Mouse (Mus musculus) intestine, embryonic 14.5 days (tissue): Measurements from ENCODE around the gene Nedd9. TPM values are rescaled to one million over a fixed set of nuclear protein-coding genes. Genes with fewer than 3 reads are reported as not detected.

Source experiments
- ATAC-seq: fragments of 200-750 bp; cut with Nextera tagmentation; replicated peaks from 2 replicates; pipeline ENCODE4 v1.8.0; 2017; ENCODE audit warnings: low read depth, moderate number of reproducible peaks, moderate TSS enrichment, moderate library complexity; ENCODE audit not compliant: low FRiP score, low TSS enrichment
- DNase-seq: peaks from one replicate; pipeline ENCODE4 v3.0.0-alpha.2; 2018; ENCODE audit warnings: low spot score
- H3K27ac ChIP-seq: fragments of 300-500 bp; sonication (generic); 2 replicates; pipeline ENCODE4 v1.5.1; 2014; ENCODE audit warnings: low read depth, mild to moderate bottlenecking, control low read depth
- H3K27me3 ChIP-seq: fragments of 300-500 bp; sonication (generic); replicated peaks from 2 replicates; pipeline ENCODE4 v1.6.1; 2014; ENCODE audit warnings: low read length, control low read depth; ENCODE audit not compliant: control insufficient read depth, insufficient read depth
- H3K36me3 ChIP-seq: fragments of 300-500 bp; sonication (generic); 2 replicates; pipeline ENCODE4 v1.6.1; 2014; ENCODE audit warnings: low read length, control low read depth; ENCODE audit not compliant: control insufficient read depth, insufficient read depth
- H3K4me1 ChIP-seq: fragments of 300-500 bp; sonication (generic); replicated peaks from 2 replicates; pipeline ENCODE4 v1.6.1; 2014; ENCODE audit warnings: low read length, control low read depth, mixed read lengths; ENCODE audit not compliant: control insufficient read depth, insufficient read depth
- H3K4me2 ChIP-seq: fragments of 300-500 bp; sonication (generic); 2 replicates; pipeline ENCODE4 v1.6.1; 2014; ENCODE audit warnings: low read length
- H3K4me3 ChIP-seq: fragments of 300-500 bp; sonication (generic); 2 replicates; pipeline ENCODE4 v1.5.1; 2014; ENCODE audit warnings: low read depth, low read length, control low read depth, mixed read lengths
- H3K9ac ChIP-seq: fragments of 300-500 bp; sonication (generic); 2 replicates; pipeline ENCODE4 v1.6.1; 2014; ENCODE audit warnings: mild to moderate bottlenecking, low read length
- H3K9me3 ChIP-seq: fragments of 300-500 bp; sonication (generic); 2 replicates; pipeline ENCODE4 v1.6.1; 2016; ENCODE audit warnings: low read length, control low read depth; ENCODE audit not compliant: control insufficient read depth
- WGBS: fragments of 180-500 bp; shearing (Covaris S2); extraction: QIAGEN DNeasy Blood & Tissue Kit; methylation state at CpG from one replicate; pipeline ENCODE4 v1.1.7; 2014; 5-methylcytosine and 5-hydroxymethylcytosine counted together
- polyA plus RNA-seq: library from polyadenylated mRNA; unstranded; fragments of >200 nt; fragmentation: Nextera tagmentation; extraction: Ambion mirVana; gene quantifications from 2 replicates; pipeline ENCODE4 v1.2.1, GENCODE M21; 2014

Nedd9 gene
- polyA plus RNA-seq, 1 experiment from 2014 or later: 56.5 TPM

- Histone ChIP-seq H3K9me3 (no peaks in the 10 kb centered on the region), H3K27ac (no peak overlapping the region), H3K36me3 (peaks cover 10% of the 10 kb centered on the region; the same call in 1 of the 2 replicates), H3K4me1 (peaks cover 10% of the 10 kb centered on the region), H3K4me3 (no peak overlapping the region), H3K27me3 (no peaks in the 10 kb centered on the region), H3K4me2 (no peak overlapping the region), H3K9ac (no peak overlapping the region)
- DNase-seq (no peak), ATAC-seq (peak; percentile 52)
- 70% methylated on average over 11 of the region's 11 CpGs for WGBS
Measured at GRCm38 (mm10) chr13:41330589-41331345, 156.4 kb downstream of the Nedd9 start.

- H3K4me2 ChIP-seq: no peak overlapping the region
Measured at GRCm38 (mm10) chr13:41330051-41330450, 157.1 kb downstream of the Nedd9 start.

GRCm38 (mm10) chr13:41328481-41328880, 158.7 kb downstream of the Nedd9 start:
- H3K27ac ChIP-seq: no peak overlapping the region
- peaks cover 10% of the 10 kb centered on the region; the same call in 1 of the 2 replicates for H3K36me3 ChIP-seq
- no peak for DNase-seq
- no peaks in the 10 kb centered on the region for H3K27me3 ChIP-seq
- ATAC-seq: no peak
- H3K9ac ChIP-seq: no peak overlapping the region
- H3K4me2 ChIP-seq: no peak overlapping the region
- no peak overlapping the region for H3K4me3 ChIP-seq
- H3K4me1 ChIP-seq: no peaks in the 10 kb centered on the region; the same call in 1 of the 2 replicates
- WGBS: 83% methylated on average over 2 of the region's 2 CpGs
- no peaks in the 10 kb centered on the region for H3K9me3 ChIP-seq

More at GRCm38 (mm10) chr13:41330051-41330450, 157.1 kb downstream of the Nedd9 start:
- Histone ChIP-seq H3K4me3 (no peak overlapping the region), H3K27ac (no peak overlapping the region), H3K27me3 (no peaks in the 10 kb centered on the region), H3K4me1 (peaks cover 7% of the 10 kb centered on the region; the same call in 1 of the 2 replicates), H3K9me3 (no peaks in the 10 kb centered on the region), H3K9ac (no peak overlapping the region), H3K36me3 (peaks cover 10% of the 10 kb centered on the region; the same call in 1 of the 2 replicates)
- ATAC-seq (no peak), DNase-seq (no peak)
- 92% methylated on average over 4 of the region's 4 CpGs for WGBS

- H3K36me3 ChIP-seq: peaks cover 7% of the 10 kb centered on the region; the same call in 1 of the 2 replicates
- 83% methylated on average over 7 of the region's 7 CpGs for WGBS
- H3K4me2 ChIP-seq: no peak overlapping the region
- no peak overlapping the region for H3K9ac ChIP-seq
- H3K4me1 ChIP-seq: no peaks in the 10 kb centered on the region; the same call in 1 of the 2 replicates
- no peaks in the 10 kb centered on the region for H3K27me3 ChIP-seq
- no peak for DNase-seq
- no peak for ATAC-seq
- H3K27ac ChIP-seq: no peak overlapping the region
- H3K9me3 ChIP-seq: no peaks in the 10 kb centered on the region
- H3K4me3 ChIP-seq: no peak overlapping the region
Measured at GRCm38 (mm10) chr13:41327546-41327945, 159.6 kb downstream of the Nedd9 start.

GRCm38 (mm10) chr13:41326134-41326533, 161.0 kb downstream of the Nedd9 start:
- ATAC-seq: no peak
- H3K27ac ChIP-seq: no peak overlapping the region
- 77% methylated on average over 4 of the region's 4 CpGs for WGBS
- no peak overlapping the region for H3K4me2 ChIP-seq
- H3K4me3 ChIP-seq: no peak overlapping the region
- no peak for DNase-seq
- H3K27me3 ChIP-seq: no peaks in the 10 kb centered on the region
- peaks cover 2% of the 10 kb centered on the region; the same call in 1 of the 2 replicates for H3K4me1 ChIP-seq
- H3K36me3 ChIP-seq: peaks cover 5% of the 10 kb centered on the region; the same call in 1 of the 2 replicates
- H3K9ac ChIP-seq: no peak overlapping the region
- no peaks in the 10 kb centered on the region for H3K9me3 ChIP-seq

- H3K27ac ChIP-seq: no peak overlapping the region
- no peak overlapping the region for H3K9ac ChIP-seq
- H3K27me3 ChIP-seq: no peaks in the 10 kb centered on the region
- ATAC-seq (no peak), DNase-seq (no peak)
- H3K9me3 ChIP-seq: no peaks in the 10 kb centered on the region
- 85% methylated on average over 4 of the region's 4 CpGs for WGBS
- H3K4me2 ChIP-seq: no peak overlapping the region
- H3K4me1 ChIP-seq: 0 out of 2 replicates have a peak, but pooled peaks cover 2% of the 10 kb centered on the region
- no peak overlapping the region for H3K4me3 ChIP-seq
- peaks cover 5% of the 10 kb centered on the region; the same call in 1 of the 2 replicates for H3K36me3 ChIP-seq
Measured at GRCm38 (mm10) chr13:41325346-41325745, 161.8 kb downstream of the Nedd9 start.

- ATAC-seq: no peak
- Histone ChIP-seq H3K4me1 (0 out of 2 replicates have a peak, but pooled peaks cover 2% of the 10 kb centered on the region), H3K4me3 (no peak overlapping the region), H3K27me3 (no peaks in the 10 kb centered on the region), H3K9ac (no peak overlapping the region), H3K36me3 (peaks cover 2% of the 10 kb centered on the region; the same call in 1 of the 2 replicates), H3K27ac (no peak overlapping the region), H3K9me3 (no peaks in the 10 kb centered on the region), H3K4me2 (no peak overlapping the region)
- WGBS: 73% methylated on average over 4 of the region's 4 CpGs
- no peak for DNase-seq
Measured at GRCm38 (mm10) chr13:41324631-41325030, 162.5 kb downstream of the Nedd9 start.

GRCm38 (mm10) chr13:41321433-41321832, 165.7 kb downstream of the Nedd9 start:
- H3K27ac ChIP-seq: no peak overlapping the region
- no peaks in the 10 kb centered on the region for H3K9me3 ChIP-seq
- H3K4me1 ChIP-seq: 0 out of 2 replicates have a peak, but pooled peaks cover 2% of the 10 kb centered on the region
- no peaks in the 10 kb centered on the region for H3K27me3 ChIP-seq
- H3K9ac ChIP-seq: no peak overlapping the region
- H3K4me2 ChIP-seq: no peak overlapping the region
- H3K4me3 ChIP-seq: no peak overlapping the region
- 61% methylated on average over 3 of the region's 3 CpGs for WGBS
- H3K36me3 ChIP-seq: peaks cover 13% of the 10 kb centered on the region
- DNase-seq (no peak), ATAC-seq (no peak)
